Mouse (Mus musculus): ENCODE data around the gene Cog4. TPM values are rescaled to one million over a fixed set of nuclear protein-coding genes. Genes with fewer than 3 reads are reported as not detected.
"Not testable (repeated sequence)": the region's sequence is repeated elsewhere in the genome, so short reads cannot be mapped to it uniquely, and the experiment has no call there.

Gene Cog4
- polyA plus RNA-seq, 1 experiment from 2014 or later = 66.0 TPM

DNA sequence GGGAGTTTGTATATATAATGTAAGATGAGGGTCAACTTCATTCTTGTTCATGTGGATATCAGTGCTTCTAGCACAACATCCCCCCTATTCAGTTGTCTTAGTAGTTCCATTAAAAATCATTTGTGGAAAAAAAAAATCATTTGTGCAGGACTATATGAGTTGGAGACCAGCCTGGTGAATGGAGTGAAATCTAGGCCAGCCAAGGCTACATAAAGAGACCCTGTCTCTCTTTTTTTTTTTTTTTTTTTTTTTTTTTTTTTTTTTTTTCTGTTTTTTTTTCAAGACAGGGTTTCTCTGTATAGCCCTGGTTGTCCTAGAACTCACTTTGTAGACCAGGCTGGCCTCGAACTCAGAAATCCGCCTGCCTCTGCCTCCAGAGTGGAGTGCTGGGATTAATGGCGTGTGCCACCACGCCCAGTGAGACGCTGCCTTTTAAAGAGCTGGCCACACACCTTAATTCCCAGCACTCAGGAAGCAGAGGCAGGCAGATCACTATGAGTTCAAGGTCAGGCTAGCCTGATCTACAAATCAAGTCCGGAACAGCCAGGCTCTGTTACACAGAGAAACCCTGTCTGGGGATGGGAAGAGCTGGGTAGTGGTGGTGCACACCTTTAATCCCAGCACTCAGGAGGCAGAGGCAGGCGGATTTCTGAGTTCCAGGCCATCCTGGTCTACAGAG, 15.1 kb downstream of the Cog4 start:
- not testable (repeated sequence) for H3K4me2 ChIP-seq (ENCODE audit: low read length); H3K9me3 ChIP-seq (ENCODE audit: control insufficient read depth, low read length); ATAC-seq (replicated peaks; ENCODE audit: low FRiP score, low TSS enrichment, low read depth); H3K27me3 ChIP-seq (replicated peaks; ENCODE audit: control insufficient read depth, insufficient read depth, low read length); H3K4me1 ChIP-seq (replicated peaks; ENCODE audit: control insufficient read depth, insufficient read depth, low read length); DNase-seq (ENCODE audit: low spot score); H3K4me3 ChIP-seq (ENCODE audit: low read depth, low read length); H3K27ac ChIP-seq (ENCODE audit: low read depth); H3K9ac ChIP-seq (ENCODE audit: low read length)
- peaks cover 97% of the 10 kb centered on the region for H3K36me3 ChIP-seq (ENCODE audit: control insufficient read depth, insufficient read depth, low read length)
- 94% methylated on average over 7 of the region's 7 CpGs for WGBS

DNA sequence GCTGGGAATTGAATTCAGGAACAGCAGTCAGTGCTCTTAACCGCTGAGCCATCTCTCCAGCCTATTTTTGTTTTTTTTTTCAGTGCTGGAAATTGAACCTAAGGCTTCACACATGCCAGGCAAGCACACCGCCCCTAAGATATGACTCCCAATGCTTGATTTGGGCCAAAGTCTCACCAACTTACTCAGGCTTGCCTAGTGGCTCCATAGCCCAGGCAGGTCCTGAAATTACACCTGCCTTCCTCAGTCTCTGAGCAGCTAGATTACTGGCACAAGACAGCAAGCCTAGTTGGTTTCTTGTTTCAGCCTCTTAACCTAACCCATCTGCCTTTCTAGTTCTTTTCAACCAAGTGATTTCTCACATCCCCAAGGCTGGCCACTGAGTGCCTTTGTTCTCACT, 24.1 kb downstream of the Cog4 start:
- H3K9me3 ChIP-seq (ENCODE audit: control insufficient read depth, low read length) = no peaks in the 10 kb centered on the region
- 93% methylated on average over 2 of the region's 2 CpGs for WGBS
- no peak overlapping the region for H3K4me3 ChIP-seq (ENCODE audit: low read depth, low read length)
- H3K4me2 ChIP-seq (ENCODE audit: low read length) = no peak overlapping the region
- H3K27ac ChIP-seq (ENCODE audit: low read depth) = no peak overlapping the region
- H3K27me3 ChIP-seq (replicated peaks; ENCODE audit: control insufficient read depth, insufficient read depth, low read length) = no peaks in the 10 kb centered on the region
- H3K9ac ChIP-seq (ENCODE audit: low read length) = no peak overlapping the region
- H3K36me3 ChIP-seq (ENCODE audit: control insufficient read depth, insufficient read depth, low read length) = peaks cover 100% of the 10 kb centered on the region
- ATAC-seq (replicated peaks; ENCODE audit: low FRiP score, low TSS enrichment, low read depth) = no peak
- no peak for DNase-seq (ENCODE audit: low spot score)
- H3K4me1 ChIP-seq (replicated peaks; ENCODE audit: control insufficient read depth, insufficient read depth, low read length) = no peaks in the 10 kb centered on the region

DNA sequence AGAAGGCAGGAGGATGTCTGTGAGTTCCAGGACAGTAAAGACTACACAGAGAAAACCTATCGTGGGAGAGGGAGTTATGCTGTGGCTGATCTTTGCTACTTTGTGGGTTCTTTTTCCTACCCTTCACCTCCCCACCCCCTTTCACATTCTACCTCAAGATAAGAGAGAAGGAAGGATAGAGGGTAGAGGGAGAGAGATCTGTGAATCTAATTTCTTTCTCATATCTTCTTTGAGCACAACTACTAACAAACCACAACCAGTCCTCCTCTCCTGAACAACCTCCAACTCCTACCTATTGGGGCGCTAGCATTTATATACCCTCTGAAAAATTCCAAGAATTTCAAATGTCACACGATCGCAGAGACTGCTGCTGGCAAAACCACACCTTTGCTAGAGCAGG, 31.5 kb downstream of the Cog4 start:
- H3K27me3 ChIP-seq (replicated peaks; ENCODE audit: control insufficient read depth, insufficient read depth, low read length) = no peaks in the 10 kb centered on the region
- no peak overlapping the region for H3K27ac ChIP-seq (ENCODE audit: low read depth)
- no peaks in the 10 kb centered on the region for H3K9me3 ChIP-seq (ENCODE audit: control insufficient read depth, low read length)
- no peaks in the 10 kb centered on the region for H3K4me1 ChIP-seq (replicated peaks; ENCODE audit: control insufficient read depth, insufficient read depth, low read length)
- H3K9ac ChIP-seq (ENCODE audit: low read length) = no peak overlapping the region
- no peak for DNase-seq (ENCODE audit: low spot score)
- WGBS = 74% methylated on average over 4 of the region's 4 CpGs
- no peak overlapping the region for H3K4me2 ChIP-seq (ENCODE audit: low read length)
- ATAC-seq (replicated peaks; ENCODE audit: low FRiP score, low TSS enrichment, low read depth) = no peak
- H3K4me3 ChIP-seq (ENCODE audit: low read depth, low read length) = no peak overlapping the region
- peaks cover 93% of the 10 kb centered on the region for H3K36me3 ChIP-seq (ENCODE audit: control insufficient read depth, insufficient read depth, low read length)

DNA sequence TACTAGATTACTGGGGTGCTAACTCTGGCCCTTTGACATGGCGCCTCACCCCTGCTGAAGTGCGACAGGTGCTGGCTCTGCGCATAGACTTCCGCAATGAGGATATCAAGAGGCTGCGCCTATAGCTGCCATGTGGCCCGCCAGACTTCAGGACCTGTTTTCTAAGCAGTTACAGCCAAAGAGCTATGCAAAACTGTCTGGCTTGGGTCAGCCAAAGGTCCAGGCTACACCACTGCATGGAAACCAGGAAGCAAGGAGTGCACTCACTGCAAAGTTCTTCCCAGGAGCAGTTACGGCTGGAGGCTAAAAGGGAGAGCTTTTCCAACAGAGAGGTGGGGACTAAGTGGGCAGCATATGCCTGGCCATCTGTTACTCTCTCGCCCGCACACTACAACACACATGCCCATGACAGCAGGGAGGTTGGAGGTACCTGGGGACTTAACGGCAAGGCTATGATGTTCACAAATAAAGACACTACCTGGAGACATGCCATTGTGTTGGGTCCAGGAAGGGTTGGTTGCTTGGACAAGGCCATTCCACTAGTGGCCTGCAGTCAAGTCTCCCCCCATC, 35.4 kb downstream of the Cog4 start:
- Histone ChIP-seq H3K9me3 (ENCODE audit: control insufficient read depth, low read length) (no peaks in the 10 kb centered on the region), H3K4me2 (ENCODE audit: low read length) (no peak overlapping the region), H3K4me1 (replicated peaks; ENCODE audit: control insufficient read depth, insufficient read depth, low read length) (no peaks in the 10 kb centered on the region), H3K27me3 (replicated peaks; ENCODE audit: control insufficient read depth, insufficient read depth, low read length) (no peaks in the 10 kb centered on the region), H3K9ac (ENCODE audit: low read length) (no peak overlapping the region), H3K36me3 (ENCODE audit: control insufficient read depth, insufficient read depth, low read length) (peaks cover 83% of the 10 kb centered on the region), H3K4me3 (ENCODE audit: low read depth, low read length) (no peak overlapping the region), H3K27ac (ENCODE audit: low read depth) (no peak overlapping the region)
- 95% methylated on average over 10 of the region's 10 CpGs for WGBS
- DNase-seq (ENCODE audit: low spot score) (no peak), ATAC-seq (replicated peaks; ENCODE audit: low FRiP score, low TSS enrichment, low read depth) (no peak)

DNA sequence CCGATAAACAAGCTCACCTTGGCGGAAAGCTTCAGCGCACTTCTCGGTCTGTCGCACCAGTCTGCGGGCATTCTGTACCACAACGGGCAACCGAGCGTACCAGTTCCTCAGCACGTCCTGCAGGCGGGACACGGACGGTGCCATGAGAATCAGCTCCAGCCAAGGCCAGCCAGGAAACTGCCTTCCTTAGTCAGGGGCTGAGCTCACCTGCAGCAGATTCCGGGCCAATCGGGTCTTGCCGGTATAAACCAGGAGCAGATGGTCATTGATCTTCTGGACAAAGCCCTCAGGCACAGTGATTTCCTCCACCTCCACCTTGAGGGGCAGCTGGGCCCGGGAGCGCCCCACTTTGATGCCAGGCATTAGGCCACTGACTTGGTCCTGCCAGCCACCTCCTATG, 37.4 kb downstream of the Cog4 start:
- H3K27me3 ChIP-seq (replicated peaks; ENCODE audit: control insufficient read depth, insufficient read depth, low read length) = no peaks in the 10 kb centered on the region
- H3K4me2 ChIP-seq (ENCODE audit: low read length) = no peak overlapping the region
- no peak overlapping the region for H3K4me3 ChIP-seq (ENCODE audit: low read depth, low read length)
- DNase-seq (ENCODE audit: low spot score) = no peak
- H3K36me3 ChIP-seq (ENCODE audit: control insufficient read depth, insufficient read depth, low read length) = peaks cover 74% of the 10 kb centered on the region
- no peak overlapping the region for H3K9ac ChIP-seq (ENCODE audit: low read length)
- ATAC-seq (replicated peaks; ENCODE audit: low FRiP score, low TSS enrichment, low read depth) = no peak
- no peak overlapping the region for H3K27ac ChIP-seq (ENCODE audit: low read depth)
- no peaks in the 10 kb centered on the region for H3K4me1 ChIP-seq (replicated peaks; ENCODE audit: control insufficient read depth, insufficient read depth, low read length)
- H3K9me3 ChIP-seq (ENCODE audit: control insufficient read depth, low read length) = no peaks in the 10 kb centered on the region
- 96% methylated on average over 18 of the region's 18 CpGs for WGBS

DNA sequence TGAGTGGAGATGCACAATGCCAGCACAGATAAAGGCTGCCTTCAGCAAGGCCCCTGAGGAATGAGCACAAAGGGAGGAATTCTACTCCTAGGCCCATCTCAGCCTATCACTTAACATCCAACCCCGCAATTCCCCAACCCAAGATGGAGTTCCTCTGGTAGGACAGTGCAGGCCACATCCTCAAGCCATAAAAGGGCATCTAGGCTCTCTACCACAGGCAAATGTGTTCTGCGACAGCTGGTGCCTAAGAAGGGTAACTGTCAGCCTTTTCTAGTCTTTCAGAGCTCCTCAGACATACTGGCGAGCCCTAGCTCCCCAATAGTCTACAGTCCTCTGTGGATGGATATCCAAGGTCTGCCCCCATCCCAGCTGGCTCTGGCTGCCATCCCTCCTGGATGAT, 40.2 kb downstream of the Cog4 start:
- no peak for ATAC-seq (replicated peaks; ENCODE audit: low FRiP score, low TSS enrichment, low read depth)
- H3K4me3 ChIP-seq (ENCODE audit: low read depth, low read length) = no peak overlapping the region
- peaks cover 47% of the 10 kb centered on the region for H3K36me3 ChIP-seq (ENCODE audit: control insufficient read depth, insufficient read depth, low read length)
- H3K27ac ChIP-seq (ENCODE audit: low read depth) = no peak overlapping the region
- 83% methylated on average over 3 of the region's 3 CpGs for WGBS
- DNase-seq (ENCODE audit: low spot score) = no peak
- no peaks in the 10 kb centered on the region for H3K27me3 ChIP-seq (replicated peaks; ENCODE audit: control insufficient read depth, insufficient read depth, low read length)
- no peak overlapping the region for H3K9ac ChIP-seq (ENCODE audit: low read length)
- no peak overlapping the region for H3K4me2 ChIP-seq (ENCODE audit: low read length)
- H3K4me1 ChIP-seq (replicated peaks; ENCODE audit: control insufficient read depth, insufficient read depth, low read length) = no peaks in the 10 kb centered on the region
- no peaks in the 10 kb centered on the region for H3K9me3 ChIP-seq (ENCODE audit: control insufficient read depth, low read length)

DNA sequence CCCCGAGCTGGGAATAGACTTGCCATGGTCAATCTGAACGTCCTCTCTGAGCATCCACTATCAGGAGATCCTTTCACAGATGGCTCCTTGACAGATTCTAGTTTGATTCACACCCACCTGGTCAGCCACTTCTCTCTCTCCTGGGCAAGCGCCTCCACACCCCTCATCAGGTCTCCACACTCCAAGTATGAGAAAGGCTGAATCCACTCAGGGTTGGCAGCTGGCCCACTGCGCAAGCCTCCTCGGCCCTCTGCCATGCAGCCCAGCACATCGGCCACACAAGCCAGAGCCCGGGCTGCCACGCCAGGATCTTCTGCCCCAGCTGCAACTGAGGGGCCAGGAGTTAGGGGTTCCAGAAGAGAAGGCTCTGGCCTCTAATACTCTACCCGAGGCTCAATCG, 41.2 kb downstream of the Cog4 start:
- Histone ChIP-seq H3K27me3 (replicated peaks; ENCODE audit: control insufficient read depth, insufficient read depth, low read length) (no peaks in the 10 kb centered on the region), H3K4me3 (ENCODE audit: low read depth, low read length) (no peak overlapping the region), H3K27ac (ENCODE audit: low read depth) (no peak overlapping the region), H3K36me3 (ENCODE audit: control insufficient read depth, insufficient read depth, low read length) (peaks cover 39% of the 10 kb centered on the region), H3K9ac (ENCODE audit: low read length) (no peak overlapping the region), H3K4me2 (ENCODE audit: low read length) (no peak overlapping the region), H3K4me1 (replicated peaks; ENCODE audit: control insufficient read depth, insufficient read depth, low read length) (no peaks in the 10 kb centered on the region), H3K9me3 (ENCODE audit: control insufficient read depth, low read length) (no peaks in the 10 kb centered on the region)
- DNase-seq (ENCODE audit: low spot score) (no peak), ATAC-seq (replicated peaks; ENCODE audit: low FRiP score, low TSS enrichment, low read depth) (no peak)
- WGBS = 92% methylated on average over 10 of the region's 10 CpGs

DNA sequence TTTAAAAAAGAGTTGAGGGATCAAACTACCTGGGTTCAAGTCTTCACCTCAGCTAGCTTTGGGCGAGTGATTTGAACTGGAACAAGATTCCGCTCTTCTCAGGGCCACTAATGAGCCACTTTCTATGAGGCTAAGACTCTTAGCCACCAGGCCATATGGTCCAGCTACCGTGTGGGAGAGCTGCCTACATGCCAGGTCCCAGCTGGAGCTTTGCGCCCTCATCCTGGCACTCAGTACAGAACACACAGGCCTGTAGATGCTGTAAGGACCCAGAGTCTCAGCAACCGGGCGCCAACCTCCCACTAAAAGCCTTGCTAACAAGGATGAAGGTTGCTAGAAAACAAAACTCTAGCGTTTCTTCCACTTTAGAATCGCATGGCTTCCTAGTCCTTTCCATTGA, 42.0 kb downstream of the Cog4 start:
- ATAC-seq (replicated peaks; ENCODE audit: low FRiP score, low TSS enrichment, low read depth) = no peak
- H3K4me1 ChIP-seq (replicated peaks; ENCODE audit: control insufficient read depth, insufficient read depth, low read length) = no peaks in the 10 kb centered on the region
- no peaks in the 10 kb centered on the region for H3K9me3 ChIP-seq (ENCODE audit: control insufficient read depth, low read length)
- H3K27me3 ChIP-seq (replicated peaks; ENCODE audit: control insufficient read depth, insufficient read depth, low read length) = no peaks in the 10 kb centered on the region
- WGBS = 95% methylated on average over 8 of the region's 8 CpGs
- no peak overlapping the region for H3K4me3 ChIP-seq (ENCODE audit: low read depth, low read length)
- peaks cover 30% of the 10 kb centered on the region for H3K36me3 ChIP-seq (ENCODE audit: control insufficient read depth, insufficient read depth, low read length)
- no peak overlapping the region for H3K9ac ChIP-seq (ENCODE audit: low read length)
- H3K4me2 ChIP-seq (ENCODE audit: low read length) = no peak overlapping the region
- no peak for DNase-seq (ENCODE audit: low spot score)
- no peak overlapping the region for H3K27ac ChIP-seq (ENCODE audit: low read depth)

DNA sequence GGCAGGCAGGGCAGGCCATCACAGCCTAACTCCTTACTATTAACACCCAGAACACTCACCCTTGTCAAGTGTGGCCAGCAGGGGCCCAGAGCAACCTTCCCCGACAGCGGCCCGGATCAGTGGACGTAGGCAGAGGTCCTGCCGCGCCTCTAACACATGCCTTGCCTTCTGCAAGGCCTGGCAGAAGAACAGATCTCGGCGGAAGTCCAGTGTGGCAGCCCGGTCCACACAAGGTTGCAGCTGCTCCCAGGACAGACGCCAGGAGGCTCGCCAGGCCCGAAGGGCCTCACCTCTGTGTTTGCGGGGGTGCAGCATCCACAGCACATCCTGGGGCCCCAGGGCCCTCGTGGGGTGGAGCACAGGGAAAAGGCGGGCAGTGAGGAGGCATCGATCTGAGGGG, 42.5 kb downstream of the Cog4 start:
- Histone ChIP-seq H3K9ac (ENCODE audit: low read length) (no peak overlapping the region), H3K36me3 (ENCODE audit: control insufficient read depth, insufficient read depth, low read length) (peaks cover 26% of the 10 kb centered on the region), H3K27ac (ENCODE audit: low read depth) (no peak overlapping the region), H3K27me3 (replicated peaks; ENCODE audit: control insufficient read depth, insufficient read depth, low read length) (no peaks in the 10 kb centered on the region), H3K4me3 (ENCODE audit: low read depth, low read length) (no peak overlapping the region), H3K9me3 (ENCODE audit: control insufficient read depth, low read length) (no peaks in the 10 kb centered on the region), H3K4me2 (ENCODE audit: low read length) (no peak overlapping the region), H3K4me1 (replicated peaks; ENCODE audit: control insufficient read depth, insufficient read depth, low read length) (no peaks in the 10 kb centered on the region)
- 87% methylated on average over 16 of the region's 16 CpGs for WGBS
- no peak for ATAC-seq (replicated peaks; ENCODE audit: low FRiP score, low TSS enrichment, low read depth)
- no peak for DNase-seq (ENCODE audit: low spot score)
